Mouse (Mus musculus) spleen, postnatal 4 days (tissue): ENCODE data around the gene Tex10.
"Not testable (repeated sequence)": the region's sequence is repeated elsewhere in the genome, so short reads cannot be mapped to it uniquely, and the experiment has no call there.

Experiments
- DNase-seq, 2 experiments: peaks; one replicate each; pipeline ENCODE4 v3.0.0; 2022; ENCODE audit warnings: low spot score in 2 of 2

Gene Tex10

GRCm38 (mm10) chr4:48405724-48406491 lies 67.4 kb downstream of the Tex10 start:
- DNase-seq: not testable (repeated sequence)

- DNase-seq: no peak
Measured at GRCm38 (mm10) chr4:48403066-48403640, 70.1 kb downstream of the Tex10 start.

GRCm38 (mm10) chr4:48396949-48397348 lies 76.3 kb downstream of the Tex10 start:
- no peak for DNase-seq

GRCm38 (mm10) chr4:48382506-48382905 lies 90.8 kb downstream of the Tex10 start:
- DNase-seq: no peak

GRCm38 (mm10) chr4:48380940-48381339 lies 92.3 kb downstream of the Tex10 start:
- peak; percentile 38 to 72 for DNase-seq
